Mouse (Mus musculus) left cerebral cortex, postnatal 36 days (tissue): ENCODE measurements at regions not wholly inside any gene's neighbourhood (a gene's known extent, or its start where the extent isn't known, plus 50 kb on each side); places are given as distances from the start of the nearest gene placed in this dataset.

Source experiments
- DNase-seq, 2 experiments: peaks; one replicate each; pipeline ENCODE4 v3.0.0; 2021 to 2022; ENCODE audit warnings: low spot score in 2 of 2, mixed read lengths in 1 of 2
- intact Hi-C: fragments of 180-260 bp; cut with DNase I; formaldehyde crosslinking; loops from one replicate; pipeline ENCODE4 v1.15.1; 2025

- no peak for DNase-seq
- intact Hi-C loops: no loop called here
Observed at GRCm38 (mm10) chr3:105130228-105130627, 63.6 kb downstream of the 4930564D02Rik start.

GRCm38 (mm10) chr3:105131053-105131452, 64.4 kb downstream of the 4930564D02Rik start:
- intact Hi-C loops: no loop called here

GRCm38 (mm10) chr3:105133011-105133410, 66.4 kb downstream of the 4930564D02Rik start:
- intact Hi-C loops: no loop called here
- no peak for DNase-seq

More at GRCm38 (mm10) chr3:105131053-105131452, 64.4 kb downstream of the 4930564D02Rik start:
- no peak for DNase-seq

- no peak for DNase-seq
- intact Hi-C loops: no loop called here
Observed at GRCm38 (mm10) chr3:105141170-105141971, 74.7 kb downstream of the 4930564D02Rik start.

GRCm38 (mm10) chr3:105142631-105143030, 76.0 kb downstream of the 4930564D02Rik start:
- intact Hi-C loops: no loop called here
- DNase-seq: peak in 1 of 2 experiments; percentile 15

- intact Hi-C loops: no loop called here
- peak; percentile 33 to 48 for DNase-seq
Observed at GRCm38 (mm10) chr3:105151475-105152157, 85.0 kb downstream of the 4930564D02Rik start.

GRCm38 (mm10) chr3:105152158-105152541, 85.5 kb downstream of the 4930564D02Rik start:
- intact Hi-C loops: no loop called here
- no peak for DNase-seq

- DNase-seq: no peak
- intact Hi-C loops: no loop called here
Observed at GRCm38 (mm10) chr3:105158376-105158775, 91.7 kb downstream of the 4930564D02Rik start.

GRCm38 (mm10) chr3:105165355-105165754, 98.7 kb downstream of the 4930564D02Rik start:
- DNase-seq: peak; percentile 46 to 47
- intact Hi-C loops: loop anchor here (2.0 to 5.0 kb wide), 2 partner anchors 51 to 88 kb away; no protein-coding TSS in a partner anchor

- intact Hi-C loops: loop anchor here (5.0 kb wide), 1 partner anchor 92 kb away; no protein-coding TSS in a partner anchor
Observed at GRCm38 (mm10) chr3:105169117-105169516, 102.5 kb downstream of the 4930564D02Rik start.

GRCm38 (mm10) chr3:105171527-105171926, 104.9 kb downstream of the 4930564D02Rik start:
- intact Hi-C loops: no loop called here

More at GRCm38 (mm10) chr3:105169117-105169516, 102.5 kb downstream of the 4930564D02Rik start:
- no peak for DNase-seq

GRCm38 (mm10) chr3:105172054-105172453, 105.4 kb downstream of the 4930564D02Rik start:
- DNase-seq: no peak
- intact Hi-C loops: no loop called here

More at GRCm38 (mm10) chr3:105171527-105171926, 104.9 kb downstream of the 4930564D02Rik start:
- no peak for DNase-seq

GRCm38 (mm10) chr3:105191303-105191702, 124.7 kb downstream of the 4930564D02Rik start:
- DNase-seq: no peak
- intact Hi-C loops: no loop called here

- no peak for DNase-seq
- intact Hi-C loops: no loop called here
Observed at GRCm38 (mm10) chr3:105191830-105192229, 125.2 kb downstream of the 4930564D02Rik start.

- DNase-seq: no peak
- intact Hi-C loops: no loop called here
Observed at GRCm38 (mm10) chr3:105200735-105201134, 134.1 kb downstream of the 4930564D02Rik start.

- no peak for DNase-seq
Observed at GRCm38 (mm10) chr3:105209164-105209563, 142.5 kb downstream of the 4930564D02Rik start.

GRCm38 (mm10) chr3:105211023-105211422, 144.4 kb downstream of the 4930564D02Rik start:
- DNase-seq: peak in 1 of 2 experiments; percentile 14
- intact Hi-C loops: no loop called here

More at GRCm38 (mm10) chr3:105209164-105209563, 142.5 kb downstream of the 4930564D02Rik start:
- intact Hi-C loops: no loop called here

- DNase-seq: no peak
- intact Hi-C loops: no loop called here
Observed at GRCm38 (mm10) chr3:105211726-105212125, 145.1 kb downstream of the 4930564D02Rik start.

- DNase-seq: no peak
- intact Hi-C loops: no loop called here
Observed at GRCm38 (mm10) chr3:105214867-105215266, 148.2 kb downstream of the 4930564D02Rik start.

GRCm38 (mm10) chr3:105215729-105216128, 149.1 kb downstream of the 4930564D02Rik start:
- intact Hi-C loops: no loop called here
- DNase-seq: no peak
